Mouse (Mus musculus) heart, adult 2 months (tissue): ENCODE results near the gene Proser2. TPM values are rescaled to one million over a fixed set of nuclear protein-coding genes. Genes with fewer than 3 reads are reported as not detected.

Experiments used
- DNase-seq, 2 experiments: peaks; one replicate each; pipeline ENCODE4 v3.0.0; 2021
- H3K27ac ChIP-seq: fragments of 200-600 bp; 2 replicates; pipeline ENCODE4 v1.8.1; 2022
- H3K27me3 ChIP-seq: fragments of 200-500 bp; 2 replicates; pipeline ENCODE4 v1.6.1; 2012; ENCODE audit warnings: mild to moderate bottlenecking, low read length, inconsistent platforms, mixed read lengths; ENCODE audit not compliant: control insufficient read depth, insufficient read depth
- H3K36me3 ChIP-seq: fragments of 200-500 bp; 2 replicates; pipeline ENCODE4 v1.6.1; 2012; ENCODE audit warnings: low read length, inconsistent platforms; ENCODE audit not compliant: control insufficient read depth, insufficient read depth
- H3K4me1 ChIP-seq: fragments of 200-500 bp; 2 replicates; pipeline ENCODE4 v1.6.1; 2011; ENCODE audit warnings: low read length; ENCODE audit not compliant: control insufficient read depth, insufficient read depth
- H3K4me3 ChIP-seq: fragments of 200-600 bp; 2 replicates; pipeline ENCODE4 v1.8.1; 2022
- H3K79me2 ChIP-seq: fragments of 200-500 bp; replicated peaks from 2 replicates; pipeline ENCODE4 v1.6.1; 2012; ENCODE audit warnings: mild to moderate bottlenecking, inconsistent platforms, low read length, moderate library complexity, mixed read lengths; ENCODE audit not compliant: control insufficient read depth, insufficient read depth
- H3K9ac ChIP-seq: fragments of 200-500 bp; 2 replicates; pipeline ENCODE4 v1.6.1; 2012; ENCODE audit warnings: low read depth, mild to moderate bottlenecking, control low read depth, inconsistent platforms, low read length, mixed read lengths
- CTCF ChIP-seq: fragments of 200-600 bp; IDR thresholded peaks from 2 replicates; pipeline ENCODE4 v1.8.1; 2022; ENCODE audit warnings: antibody characterized with exemption, mild to moderate bottlenecking, moderate library complexity
- EP300 ChIP-seq: fragments of 200-500 bp; IDR thresholded peaks from 2 replicates; pipeline ENCODE4 v1.6.1; 2011; ENCODE audit warnings: low read depth, low read length, control low read depth; ENCODE audit not compliant: insufficient read depth
- POLR2A ChIP-seq: fragments of 200-500 bp; IDR thresholded peaks from 2 replicates; pipeline ENCODE4 v1.6.1; 2011; ENCODE audit warnings: mild to moderate bottlenecking, low read depth, low read length, control low read depth; ENCODE audit not compliant: insufficient read depth
- WGBS: fragments of 180-500 bp; shearing (Covaris S2); methylation state at CpG from one replicate; pipeline ENCODE4 v1.1.7; 2018; 5-methylcytosine and 5-hydroxymethylcytosine counted together
- intact Hi-C: fragments of 180-260 bp; cut with DNase I; formaldehyde crosslinking; loops from one replicate; pipeline ENCODE4 v1.15.1; 2025
- polyA plus RNA-seq: library from polyadenylated mRNA; depleted of rRNA; stranded (reverse); fragments of >200 nt; gene quantifications from 2 replicates; pipeline ENCODE4 v1.2.3, GENCODE M21; 2012
- total RNA-seq, 2 experiments: library from RNA; stranded (reverse); gene quantifications; 2 replicates each; pipeline ENCODE4 v1.2.3; 2021

Gene Proser2
- total and polyA plus RNA-seq, 3 experiments, result 4.7 to 16.6 (median 12.2) TPM

DNA sequence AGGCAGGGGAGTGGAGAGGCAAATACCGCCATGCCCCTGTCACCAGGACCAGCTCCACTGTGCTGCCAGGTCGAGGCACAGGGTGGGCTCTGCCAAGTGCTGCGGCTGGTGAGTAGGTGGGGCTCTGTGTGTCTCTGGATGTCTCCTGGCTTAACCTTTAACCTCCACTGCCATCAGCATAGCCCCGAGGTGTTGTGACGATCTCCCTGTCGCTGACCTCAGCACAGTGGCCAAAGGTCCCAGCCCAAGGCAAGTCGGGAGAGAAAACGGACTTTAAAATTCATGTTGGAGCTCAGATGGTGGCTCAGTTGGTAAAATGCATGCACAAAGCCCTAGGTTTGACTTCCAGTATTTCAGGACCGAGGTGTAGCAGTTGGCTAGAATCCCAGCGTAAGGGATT is 15.6 kb upstream of the Proser2 start:
- no peak overlapping the region for H3K4me3 ChIP-seq
- H3K9ac ChIP-seq, result no peak overlapping the region
- WGBS, result 82% methylated on average over 10 of the region's 10 CpGs
- no peaks in the 10 kb centered on the region for H3K4me1 ChIP-seq
- no peak for DNase-seq
- H3K79me2 ChIP-seq, result no peaks in the 10 kb centered on the region
- TF ChIP-seq POLR2A (no peak), EP300 (no peak)
- no peaks in the 10 kb centered on the region for H3K36me3 ChIP-seq
- no peak overlapping the region for H3K27ac ChIP-seq
- H3K27me3 ChIP-seq, result no peaks in the 10 kb centered on the region
- intact Hi-C loops, result no loop called here

DNA sequence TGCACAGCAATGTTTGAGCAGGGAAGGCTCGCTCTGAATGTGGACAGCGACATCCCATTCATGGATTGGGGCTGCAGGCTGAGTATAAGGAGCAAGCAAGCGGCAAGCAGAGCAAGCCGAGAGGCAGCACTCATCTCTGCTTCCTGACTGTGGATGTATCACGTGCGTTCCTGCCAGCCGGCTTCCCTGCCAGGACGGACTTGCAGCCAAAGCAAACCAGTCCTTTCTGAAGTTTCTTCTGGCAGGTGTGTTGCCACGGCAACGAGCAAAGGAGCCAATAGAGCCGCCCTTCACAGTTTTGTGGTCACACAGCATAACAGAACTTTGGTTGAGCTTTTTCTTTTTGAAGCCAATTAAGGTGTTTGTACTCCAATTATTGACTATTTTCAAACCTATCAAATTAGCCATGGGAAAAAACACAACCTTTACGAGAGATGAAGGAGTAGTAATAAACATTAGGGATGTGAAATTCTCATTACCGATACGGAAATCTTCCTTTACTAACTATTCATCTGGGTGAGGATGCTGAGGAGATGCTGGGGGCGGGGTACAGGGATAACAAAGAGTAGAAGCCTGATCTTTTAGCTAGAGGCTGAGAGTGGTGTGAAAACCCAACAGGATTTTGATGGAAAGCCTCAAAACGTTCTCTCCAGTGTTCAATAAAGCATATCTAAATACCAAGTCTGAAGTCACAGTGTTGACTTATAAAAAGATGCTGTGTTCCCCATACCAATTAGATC is 13.1 kb upstream of the Proser2 start:
- no peaks in the 10 kb centered on the region for H3K27me3 ChIP-seq
- H3K27ac ChIP-seq, result no peak overlapping the region
- no peak overlapping the region for H3K4me3 ChIP-seq
- no peak for TF ChIP-seq EP300
- no peak for TF ChIP-seq POLR2A
- TF ChIP-seq CTCF, result no peak
- H3K4me1 ChIP-seq, result no peaks in the 10 kb centered on the region
- no peaks in the 10 kb centered on the region for H3K79me2 ChIP-seq
- no peak for DNase-seq
- H3K36me3 ChIP-seq, result no peaks in the 10 kb centered on the region
- H3K9ac ChIP-seq, result no peak overlapping the region
- 78% methylated on average over 16 of the region's 16 CpGs for WGBS
- intact Hi-C loops, result no loop called here

DNA sequence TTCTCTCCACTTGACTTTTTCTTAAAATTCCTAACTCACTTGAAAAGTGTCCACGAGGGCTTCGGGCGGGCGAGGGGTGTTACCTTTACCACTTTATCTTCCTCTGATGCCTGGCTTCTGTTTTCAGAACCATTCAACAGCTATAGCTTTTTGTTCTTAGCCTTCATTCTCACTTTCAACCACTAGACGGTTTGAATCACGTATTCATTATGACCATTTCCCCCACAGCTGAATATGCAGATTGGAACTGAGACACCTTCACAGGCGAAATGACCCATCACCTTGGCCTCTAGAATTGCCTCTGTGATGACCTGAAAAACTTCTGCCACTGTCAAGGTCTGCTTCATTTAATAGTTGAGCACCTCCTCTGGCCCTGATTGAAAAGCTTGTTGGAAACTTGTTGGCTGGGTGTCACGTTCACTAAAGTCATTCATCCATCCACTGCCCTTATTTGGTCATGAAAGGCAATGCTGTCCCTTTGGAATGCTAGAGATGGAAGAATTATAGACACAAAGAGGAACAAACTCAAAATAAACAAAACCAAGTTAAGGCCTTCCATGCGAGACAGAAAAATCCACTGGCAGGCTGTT is 10.7 kb upstream of the Proser2 start:
- H3K79me2 ChIP-seq, result no peaks in the 10 kb centered on the region
- no peak for DNase-seq
- no peaks in the 10 kb centered on the region for H3K4me1 ChIP-seq
- no peak for TF ChIP-seq EP300
- no peak for TF ChIP-seq POLR2A
- no peak for TF ChIP-seq CTCF
- intact Hi-C loops, result no loop called here
- H3K9ac ChIP-seq, result no peak overlapping the region
- 85% methylated on average over 9 of the region's 9 CpGs for WGBS
- H3K4me3 ChIP-seq, result no peak overlapping the region
- no peaks in the 10 kb centered on the region for H3K36me3 ChIP-seq
- H3K27ac ChIP-seq, result no peak overlapping the region
- no peaks in the 10 kb centered on the region for H3K27me3 ChIP-seq

DNA sequence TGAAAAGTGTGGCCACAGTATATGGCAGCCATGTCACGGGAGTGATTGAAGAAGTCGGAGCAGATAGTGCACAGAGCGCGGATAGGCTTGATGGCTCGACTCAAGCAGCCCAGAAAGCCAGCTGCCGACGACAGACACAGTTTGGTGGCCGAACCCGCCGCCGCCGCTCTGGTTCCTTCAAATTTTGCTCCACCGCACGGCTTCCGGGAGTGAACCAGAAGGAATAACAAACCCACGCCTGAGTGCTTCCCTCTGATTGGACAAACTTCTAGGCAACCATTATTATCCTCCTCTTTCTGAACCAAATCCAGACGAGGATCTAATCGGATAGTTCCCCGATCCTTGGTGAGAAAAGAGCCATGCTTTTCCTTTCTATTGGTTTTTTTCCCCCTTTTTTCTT is 3.9 kb upstream of the Proser2 start:
- TF ChIP-seq POLR2A (no peak), CTCF (no peak), EP300 (no peak)
- intact Hi-C loops, result no loop called here
- Histone ChIP-seq H3K4me1 (no peaks in the 10 kb centered on the region), H3K4me3 (no peak overlapping the region), H3K27me3 (no peaks in the 10 kb centered on the region), H3K79me2 (no peaks in the 10 kb centered on the region), H3K36me3 (no peaks in the 10 kb centered on the region), H3K9ac (no peak overlapping the region), H3K27ac (no peak overlapping the region)
- WGBS, result 90% methylated on average over 19 of the region's 19 CpGs
- no peak for DNase-seq

DNA sequence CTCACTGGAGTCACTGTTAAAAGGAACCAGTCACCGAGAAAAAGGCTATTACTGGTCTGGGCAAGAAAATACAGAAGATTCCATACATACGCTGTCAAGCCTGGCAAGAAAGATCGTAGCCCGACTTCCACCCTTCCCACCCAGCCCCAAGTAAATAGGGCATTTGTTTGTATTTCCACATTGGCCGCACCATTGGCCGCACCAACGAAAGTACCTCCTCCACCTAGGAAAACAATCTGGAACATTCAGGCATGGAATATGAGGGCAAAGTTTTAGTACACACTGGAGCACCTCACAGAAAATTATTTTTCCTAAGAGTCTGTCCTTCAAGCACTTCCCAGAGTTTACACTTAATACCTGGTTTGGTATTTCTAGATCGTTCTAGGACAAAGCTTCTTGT is 1.1 kb downstream of the Proser2 start:
- Histone ChIP-seq H3K9ac (no peak overlapping the region), H3K36me3 (no peaks in the 10 kb centered on the region), H3K4me1 (0 out of 2 replicates have a peak, but pooled peaks cover 1% of the 10 kb centered on the region), H3K27me3 (no peaks in the 10 kb centered on the region), H3K27ac (no peak overlapping the region; the same call in 1 of the 2 replicates), H3K4me3 (peak overlapping the region; percentile 76), H3K79me2 (no peaks in the 10 kb centered on the region)
- 44% methylated on average over 8 of the region's 8 CpGs for WGBS
- intact Hi-C loops, result no loop called here
- TF ChIP-seq POLR2A, result no peak
- TF ChIP-seq CTCF, result no peak
- no peak for TF ChIP-seq EP300
- no peak for DNase-seq

DNA sequence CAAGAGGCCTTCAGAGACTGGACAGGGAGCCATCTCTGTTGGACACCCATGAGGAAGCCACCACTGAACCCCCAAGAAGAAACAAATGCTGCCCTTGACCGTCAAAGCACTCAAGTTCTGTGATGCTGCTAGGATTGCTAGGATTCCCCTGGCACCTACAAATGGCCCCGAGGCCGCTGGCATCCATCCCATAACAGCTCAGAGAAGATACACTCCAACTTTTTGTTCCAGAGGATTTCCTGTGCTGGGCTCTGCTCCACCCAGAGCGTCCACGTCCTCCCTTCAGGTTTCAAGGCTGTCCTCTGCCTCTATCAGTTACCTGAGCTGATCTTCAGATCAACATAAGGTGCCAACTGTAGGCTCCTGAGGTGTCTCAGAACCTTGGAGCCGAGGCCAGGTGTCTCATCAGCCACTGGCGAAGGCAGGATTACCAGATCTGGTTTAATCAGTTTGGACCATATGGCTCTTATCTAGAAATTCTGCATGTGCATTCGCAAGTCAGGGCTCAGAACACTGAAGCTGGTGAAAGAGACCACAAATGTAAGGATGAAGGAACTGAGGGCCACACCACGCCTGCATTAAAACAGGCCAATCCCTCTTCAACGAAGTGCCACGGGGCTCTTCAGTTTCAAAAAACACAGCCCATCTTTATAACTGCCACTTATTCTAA is 1.7 kb downstream of the Proser2 start:
- intact Hi-C loops, result no loop called here
- Histone ChIP-seq H3K79me2 (no peaks in the 10 kb centered on the region), H3K4me1 (0 out of 2 replicates have a peak, but pooled peaks cover 1% of the 10 kb centered on the region), H3K27ac (no peak overlapping the region), H3K9ac (no peak overlapping the region), H3K4me3 (0 out of 2 replicates have a peak overlapping the region, but pooled peaks have one; percentile 10), H3K36me3 (no peaks in the 10 kb centered on the region), H3K27me3 (no peaks in the 10 kb centered on the region)
- peak in 1 of 2 experiments; percentile 39 for DNase-seq
- TF ChIP-seq POLR2A, result no peak
- TF ChIP-seq CTCF, result no peak
- no peak for TF ChIP-seq EP300
- 62% methylated on average over 11 of the region's 11 CpGs for WGBS
